Mouse (Mus musculus) intestine, embryonic 14.5 days (tissue): ENCODE data around the gene Ugt2b35. TPM values are rescaled to one million over a fixed set of nuclear protein-coding genes. Genes with fewer than 3 reads are reported as not detected.
A peak's percentile ranks its signal among the peaks of the same experiment; 100 is the strongest.
"Not testable (repeated sequence)": the region's sequence is repeated elsewhere in the genome, so short reads cannot be mapped to it uniquely, and the experiment has no call there.

Source experiments
- ATAC-seq: fragments of 200-750 bp; cut with Nextera tagmentation; replicated peaks from 2 replicates; pipeline ENCODE4 v1.8.0; 2017; ENCODE audit warnings: low read depth, moderate number of reproducible peaks, moderate TSS enrichment, moderate library complexity; ENCODE audit not compliant: low FRiP score, low TSS enrichment
- DNase-seq: peaks from one replicate; pipeline ENCODE4 v3.0.0-alpha.2; 2018; ENCODE audit warnings: low spot score
- H3K27ac ChIP-seq: fragments of 300-500 bp; sonication (generic); 2 replicates; pipeline ENCODE4 v1.5.1; 2014; ENCODE audit warnings: low read depth, mild to moderate bottlenecking, control low read depth
- H3K27me3 ChIP-seq: fragments of 300-500 bp; sonication (generic); replicated peaks from 2 replicates; pipeline ENCODE4 v1.6.1; 2014; ENCODE audit warnings: low read length, control low read depth; ENCODE audit not compliant: control insufficient read depth, insufficient read depth
- H3K36me3 ChIP-seq: fragments of 300-500 bp; sonication (generic); 2 replicates; pipeline ENCODE4 v1.6.1; 2014; ENCODE audit warnings: low read length, control low read depth; ENCODE audit not compliant: control insufficient read depth, insufficient read depth
- H3K4me1 ChIP-seq: fragments of 300-500 bp; sonication (generic); replicated peaks from 2 replicates; pipeline ENCODE4 v1.6.1; 2014; ENCODE audit warnings: low read length, control low read depth, mixed read lengths; ENCODE audit not compliant: control insufficient read depth, insufficient read depth
- H3K4me2 ChIP-seq: fragments of 300-500 bp; sonication (generic); 2 replicates; pipeline ENCODE4 v1.6.1; 2014; ENCODE audit warnings: low read length
- H3K4me3 ChIP-seq: fragments of 300-500 bp; sonication (generic); 2 replicates; pipeline ENCODE4 v1.5.1; 2014; ENCODE audit warnings: low read depth, low read length, control low read depth, mixed read lengths
- H3K9ac ChIP-seq: fragments of 300-500 bp; sonication (generic); 2 replicates; pipeline ENCODE4 v1.6.1; 2014; ENCODE audit warnings: mild to moderate bottlenecking, low read length
- H3K9me3 ChIP-seq: fragments of 300-500 bp; sonication (generic); 2 replicates; pipeline ENCODE4 v1.6.1; 2016; ENCODE audit warnings: low read length, control low read depth; ENCODE audit not compliant: control insufficient read depth
- WGBS: fragments of 180-500 bp; shearing (Covaris S2); extraction: QIAGEN DNeasy Blood & Tissue Kit; methylation state at CpG from one replicate; pipeline ENCODE4 v1.1.7; 2014; 5-methylcytosine and 5-hydroxymethylcytosine counted together
- polyA plus RNA-seq: library from polyadenylated mRNA; unstranded; fragments of >200 nt; fragmentation: Nextera tagmentation; extraction: Ambion mirVana; gene quantifications from 2 replicates; pipeline ENCODE4 v1.2.1, GENCODE M21; 2014

The Ugt2b35 gene
- polyA plus RNA-seq = 2.9 and 3.3 TPM in 2 replicates

DNA sequence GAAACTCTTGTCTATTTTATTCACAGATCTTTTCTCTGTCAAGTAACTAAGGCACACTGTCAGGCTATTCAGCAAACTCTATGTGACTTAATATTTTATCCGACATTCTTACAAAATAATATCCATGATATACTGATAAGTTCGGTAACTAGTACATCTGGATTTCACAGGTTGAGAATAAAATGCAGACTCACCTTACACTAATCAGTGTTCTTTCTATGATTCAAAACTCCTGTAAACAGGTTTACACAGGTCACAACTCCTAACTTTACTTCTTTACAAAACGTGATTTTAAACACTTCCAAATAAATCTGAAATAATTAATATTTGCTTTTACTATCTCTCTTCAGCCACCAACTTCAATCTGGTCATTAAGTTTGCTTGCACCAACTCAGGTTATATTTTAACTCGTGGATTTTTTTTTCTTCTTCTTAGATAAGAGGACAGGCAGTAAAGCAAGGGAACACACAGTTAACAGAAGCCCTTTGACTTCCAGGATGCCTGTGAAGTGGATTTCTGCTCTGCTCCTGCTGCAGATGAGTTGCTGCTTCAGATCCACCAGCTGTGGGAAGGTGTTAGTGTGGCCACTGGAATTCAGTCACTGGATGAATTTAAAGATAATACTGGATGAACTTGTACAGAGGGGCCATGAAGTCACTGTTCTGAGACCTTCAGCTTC lies at the start of gene Ugt2b35:
Ugt2b35 (plus strand) TSS at position 466 of the 679 bp plus-strand sequence.
- Histone ChIP-seq H3K4me2 (peak within 1 kb of the TSS; percentile 35), H3K36me3 (no peaks in the 10 kb centered on the region), H3K27ac (peak within 1 kb of the TSS; percentile 67; the same call in 1 of the 2 replicates), H3K4me1 (no peaks in the 10 kb centered on the region), H3K4me3 (peak within 1 kb of the TSS; percentile 12), H3K27me3 (no peaks in the 10 kb centered on the region), H3K9ac (peak within 1 kb of the TSS; percentile 21; the same call in 1 of the 2 replicates), H3K9me3 (no peaks in the 10 kb centered on the region)
- ATAC-seq (peak; percentile 72), DNase-seq (peak; percentile 50)
- WGBS = 57% methylated on average over 4 of the region's 4 CpGs

DNA sequence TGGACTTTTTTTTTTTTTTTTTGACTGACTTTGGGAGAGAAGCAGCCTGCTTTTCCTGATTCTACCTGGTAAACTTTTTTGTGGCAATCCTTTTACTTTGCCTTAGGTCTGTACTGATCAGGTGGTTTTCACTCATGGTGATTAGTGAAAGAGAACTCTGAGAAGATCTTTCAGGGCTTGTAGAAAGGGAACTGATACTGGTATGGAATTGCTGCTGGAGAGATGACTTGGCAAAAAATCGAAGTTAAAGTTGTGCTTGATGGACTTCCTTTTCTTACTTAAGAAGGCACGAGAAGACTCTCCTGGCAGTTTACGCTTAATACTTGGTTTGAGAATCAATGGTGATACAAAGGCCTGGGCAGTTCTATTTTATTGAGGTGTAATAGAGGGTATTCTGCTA lies 40.2 kb upstream of the Ugt2b35 start:
- H3K36me3 ChIP-seq = no peaks in the 10 kb centered on the region
- no peaks in the 10 kb centered on the region for H3K9me3 ChIP-seq
- no peaks in the 10 kb centered on the region for H3K4me1 ChIP-seq
- H3K4me3 ChIP-seq = no peak overlapping the region
- H3K27me3 ChIP-seq = no peaks in the 10 kb centered on the region
- ATAC-seq (no peak), DNase-seq (no peak)
- no peak overlapping the region for H3K9ac ChIP-seq
- H3K27ac ChIP-seq = no peak overlapping the region
- WGBS = 84% methylated on average over 3 of the region's 3 CpGs
- no peak overlapping the region for H3K4me2 ChIP-seq

DNA sequence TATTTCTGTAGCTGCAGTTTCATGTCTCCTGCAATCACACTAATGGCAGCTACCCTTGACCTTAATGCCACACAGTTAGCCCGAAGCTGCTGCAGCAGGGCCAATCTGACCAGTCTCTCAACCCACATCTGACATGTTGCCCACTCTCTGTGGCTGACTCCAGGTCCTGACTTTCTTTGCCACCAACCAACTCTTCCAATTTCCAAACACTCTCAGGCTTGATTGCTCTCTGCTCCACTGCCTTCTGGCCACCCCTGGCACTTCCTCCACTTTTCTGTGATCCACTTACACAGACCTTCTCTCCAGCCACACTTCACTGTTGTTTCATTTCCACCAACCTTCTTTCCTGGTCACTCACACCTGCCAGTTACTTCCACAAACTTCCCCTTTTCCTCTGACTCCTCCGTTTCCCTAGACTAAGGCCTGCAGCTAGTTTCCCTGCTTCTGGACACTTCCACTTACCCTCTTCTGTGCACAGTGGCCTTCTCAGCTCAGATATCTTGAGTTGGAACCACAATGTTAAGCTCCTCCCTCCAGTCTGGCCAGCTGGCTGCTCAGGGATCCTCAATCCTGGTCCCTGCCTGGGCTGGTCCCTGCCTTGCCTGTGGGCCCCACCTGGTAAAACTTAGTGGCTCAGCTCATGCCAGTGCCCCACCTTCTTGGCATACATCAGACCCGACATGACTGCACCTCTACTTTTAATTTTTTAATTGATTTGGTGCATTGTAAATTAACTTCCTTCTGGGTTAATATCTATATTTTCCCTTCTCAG lies 38.9 kb upstream of the Ugt2b35 start:
- peak; percentile 50 for DNase-seq
- WGBS = 60% methylated on average over 3 of the region's 3 CpGs
- peak; percentile 68; the same call in 1 of the 2 replicates for ATAC-seq

DNA sequence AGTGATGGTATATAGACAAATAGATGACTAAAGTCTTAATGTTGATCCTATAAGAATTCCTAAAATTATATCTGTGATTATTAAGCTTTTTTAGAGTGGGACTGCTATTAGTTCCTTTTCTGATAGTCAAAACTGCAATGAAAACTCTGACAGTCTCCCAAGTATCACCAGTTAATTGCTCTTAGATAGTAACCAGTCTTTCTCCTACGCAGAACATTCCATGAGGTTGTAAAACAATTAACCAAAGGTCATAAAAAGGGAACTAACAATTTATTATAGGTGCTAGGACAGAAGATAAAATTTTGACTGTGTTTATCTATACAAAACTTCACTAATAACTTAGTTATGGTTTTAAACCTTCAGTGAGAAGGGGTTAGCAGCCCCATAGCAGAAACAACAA lies 37.8 kb upstream of the Ugt2b35 start:
- H3K4me1 ChIP-seq, H3K36me3 ChIP-seq, H3K9me3 ChIP-seq, DNase-seq, H3K27me3 ChIP-seq, H3K4me3 ChIP-seq, H3K27ac ChIP-seq, H3K4me2 ChIP-seq, H3K9ac ChIP-seq, ATAC-seq: not testable (repeated sequence)
- WGBS = 6% methylated on average over 1 of the region's 1 CpGs

More for the DNA sequence above, 38.9 kb upstream of the Ugt2b35 start:
- Histone ChIP-seq H3K4me3 (no peak overlapping the region), H3K4me1 (no peaks in the 10 kb centered on the region), H3K27me3 (no peaks in the 10 kb centered on the region), H3K36me3 (no peaks in the 10 kb centered on the region), H3K4me2 (no peak overlapping the region), H3K9ac (no peak overlapping the region), H3K9me3 (no peaks in the 10 kb centered on the region), H3K27ac (peak overlapping the region; percentile 43; the same call in 1 of the 2 replicates)

DNA sequence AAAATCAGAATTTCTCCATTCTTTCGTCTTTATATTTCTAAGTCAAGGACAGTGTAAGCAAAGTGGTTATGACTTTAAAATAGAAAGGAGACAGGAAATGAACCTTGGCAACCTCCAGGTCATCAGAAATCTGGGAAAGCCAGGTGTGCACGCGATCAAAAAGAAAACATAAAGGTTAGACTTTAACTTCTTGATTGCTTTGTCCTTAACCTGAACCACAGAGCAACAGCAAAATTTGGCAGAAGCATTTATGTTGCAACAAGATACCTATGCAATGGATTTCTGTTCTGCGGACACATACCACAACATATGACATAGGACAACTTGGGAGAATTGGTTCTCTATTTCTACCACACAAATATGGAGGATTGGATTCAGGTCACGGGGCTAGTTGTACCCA lies 33.4 kb upstream of the Ugt2b35 start:
- H3K9ac ChIP-seq, H3K9me3 ChIP-seq, H3K27ac ChIP-seq, ATAC-seq, H3K4me2 ChIP-seq, H3K4me3 ChIP-seq, H3K36me3 ChIP-seq, DNase-seq, H3K27me3 ChIP-seq, H3K4me1 ChIP-seq: not testable (repeated sequence)
- WGBS = 87% methylated on average over 5 of the region's 5 CpGs

DNA sequence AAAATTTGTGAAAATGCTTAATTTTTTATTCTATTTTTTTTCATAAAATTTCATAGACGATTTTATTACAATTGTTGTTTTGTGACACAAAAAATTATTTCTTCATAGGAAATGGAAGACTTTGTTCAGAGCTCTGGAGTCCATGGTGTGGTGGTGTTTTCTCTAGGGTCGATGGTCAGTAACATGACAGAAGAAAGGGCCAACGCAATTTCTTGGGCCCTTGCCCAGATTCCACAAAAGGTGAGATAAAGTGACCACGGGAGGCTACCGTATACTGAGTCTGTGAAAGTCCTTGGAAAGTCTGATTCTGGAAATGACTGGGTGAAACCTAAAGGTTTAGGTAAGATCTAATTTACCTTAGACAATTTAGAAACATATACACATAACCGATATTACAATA lies 4.1 kb downstream of the Ugt2b35 start:
- Histone ChIP-seq H3K4me3 (no peak overlapping the region), H3K27ac (no peak overlapping the region), H3K4me1 (no peaks in the 10 kb centered on the region), H3K36me3 (no peaks in the 10 kb centered on the region), H3K9ac (no peak overlapping the region), H3K27me3 (no peaks in the 10 kb centered on the region), H3K9me3 (no peaks in the 10 kb centered on the region), H3K4me2 (no peak overlapping the region)
- no peak for DNase-seq
- no peak for ATAC-seq
- 83% methylated on average over 6 of the region's 6 CpGs for WGBS

DNA sequence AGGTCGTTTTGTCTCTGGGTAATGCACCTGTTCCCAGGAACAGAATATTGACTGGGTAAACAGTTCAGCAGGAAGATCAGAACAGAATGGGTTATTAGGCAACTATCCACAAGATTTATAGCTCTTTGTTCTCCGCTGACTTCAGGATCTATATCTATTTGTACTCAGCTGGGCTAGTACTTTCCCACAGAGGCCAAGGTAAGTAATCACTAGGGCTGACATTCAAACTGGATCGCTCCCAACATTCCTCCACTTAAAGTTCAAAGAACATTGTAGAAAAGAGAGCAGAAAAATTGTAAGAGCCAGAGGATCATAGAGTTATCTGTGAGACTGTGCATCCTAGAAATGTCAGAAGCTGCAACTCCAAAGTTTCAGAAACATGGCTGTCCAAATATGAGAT lies 14.8 kb downstream of the Ugt2b35 start:
- no peaks in the 10 kb centered on the region for H3K27me3 ChIP-seq
- no peak overlapping the region for H3K27ac ChIP-seq
- H3K36me3 ChIP-seq = no peaks in the 10 kb centered on the region
- H3K9me3 ChIP-seq = no peaks in the 10 kb centered on the region
- no peak overlapping the region for H3K4me2 ChIP-seq
- no peak overlapping the region for H3K9ac ChIP-seq
- DNase-seq (no peak), ATAC-seq (no peak)
- no peak overlapping the region for H3K4me3 ChIP-seq
- 54% methylated on average over 3 of the region's 3 CpGs for WGBS
- H3K4me1 ChIP-seq = no peaks in the 10 kb centered on the region

DNA sequence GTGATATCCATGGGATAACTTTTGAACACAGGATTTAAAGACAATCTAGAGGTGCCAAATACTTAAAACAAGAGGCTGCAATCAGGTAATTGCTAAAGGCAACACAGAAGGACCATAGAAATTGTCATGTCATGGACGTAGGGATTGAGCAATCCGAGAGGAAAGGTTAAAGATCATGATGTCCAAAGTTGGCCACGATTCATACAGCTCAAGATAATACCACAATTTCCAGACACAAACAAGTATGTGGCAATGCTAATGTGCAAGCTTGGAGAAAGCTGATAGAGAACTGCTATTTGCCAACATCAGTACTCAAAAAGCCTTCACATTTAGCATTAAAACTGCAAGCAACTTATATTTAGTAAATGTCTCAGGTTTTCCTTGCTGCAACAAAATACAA lies 26.7 kb downstream of the Ugt2b35 start:
- no peak overlapping the region for H3K27ac ChIP-seq
- no peak overlapping the region for H3K4me2 ChIP-seq
- 75% methylated on average over 3 of the region's 3 CpGs for WGBS
- ATAC-seq = no peak
- DNase-seq = no peak
- no peaks in the 10 kb centered on the region for H3K36me3 ChIP-seq
- H3K4me1 ChIP-seq = no peaks in the 10 kb centered on the region
- H3K9ac ChIP-seq = no peak overlapping the region
- H3K27me3 ChIP-seq = no peaks in the 10 kb centered on the region
- H3K4me3 ChIP-seq = no peak overlapping the region
- H3K9me3 ChIP-seq = no peaks in the 10 kb centered on the region
